Mouse (Mus musculus): Measurements from ENCODE around the gene Stx8.
A peak's percentile ranks its signal among the peaks of the same experiment; 100 is the strongest.

Gene Stx8

GRCm38 (mm10) chr11:68146456-68146851 is 180.5 kb downstream of the Stx8 start:
- no peak for DNase-seq

DNA sequence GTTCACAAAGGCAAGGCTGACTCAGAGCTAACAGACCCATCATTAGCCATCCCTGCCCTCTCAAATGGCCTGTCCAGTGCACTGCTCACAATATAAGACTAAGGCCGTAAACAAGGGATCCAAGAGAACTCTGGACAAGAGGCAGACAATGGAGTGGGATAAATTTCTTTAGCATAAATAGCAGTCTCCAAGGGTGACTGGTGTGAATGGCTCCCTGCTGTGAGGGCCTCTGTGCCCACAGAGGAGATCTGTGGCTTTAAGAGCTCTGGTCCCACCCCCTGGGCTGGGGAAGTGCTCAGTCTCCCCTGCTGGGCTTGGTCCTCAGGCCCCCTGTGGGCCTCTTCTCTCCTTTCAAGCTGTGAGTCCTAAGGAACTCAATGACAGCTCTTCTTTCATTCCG is 184.9 kb downstream of the Stx8 start:
- no peak for DNase-seq

DNA sequence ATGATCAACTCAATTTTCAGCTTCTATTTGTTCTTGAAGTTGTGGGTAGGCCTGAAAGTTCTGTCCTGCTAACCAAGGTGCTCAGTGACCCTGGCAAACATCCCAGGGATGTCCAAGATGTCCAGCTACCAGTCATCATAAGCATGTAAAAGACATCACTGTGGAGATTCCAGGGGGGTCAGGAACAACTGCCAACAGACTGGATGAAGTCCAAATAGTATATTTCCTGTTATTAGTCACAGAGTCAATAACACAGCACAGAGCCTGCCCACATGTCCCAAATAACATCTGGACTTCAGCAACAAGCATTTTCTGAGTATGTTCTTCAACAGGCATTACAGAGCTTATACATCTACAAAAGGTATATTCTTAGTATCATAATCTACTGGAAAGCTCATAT is 189.8 kb downstream of the Stx8 start:
- no peak for DNase-seq

DNA sequence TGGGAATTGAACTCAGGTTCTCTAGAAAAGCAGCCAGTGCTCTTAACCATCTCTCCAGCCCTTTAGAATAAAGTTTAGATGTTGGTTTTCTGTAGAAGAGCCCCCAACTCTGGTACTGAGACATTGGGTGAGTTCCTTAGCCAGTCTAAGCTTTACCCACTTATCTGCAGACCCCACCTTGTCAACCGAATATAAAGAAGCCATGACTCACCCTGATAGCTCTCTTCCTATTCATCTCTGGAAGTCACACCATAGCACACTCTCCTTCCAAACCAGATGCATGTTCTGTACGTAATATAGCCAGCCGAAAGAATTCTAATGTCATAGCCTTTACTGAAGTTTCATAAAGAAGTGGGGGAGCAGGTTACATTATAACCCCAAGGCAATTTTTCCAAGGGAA is 192.2 kb downstream of the Stx8 start:
- no peak for DNase-seq

GRCm38 (mm10) chr11:68159867-68160266 is 193.9 kb downstream of the Stx8 start:
- no peak for DNase-seq

GRCm38 (mm10) chr11:68164408-68164807 is 198.4 kb downstream of the Stx8 start:
- DNase-seq: no peak

- no peak for DNase-seq
Measured at GRCm38 (mm10) chr11:68168427-68168826, 202.4 kb downstream of the Stx8 start.

DNA sequence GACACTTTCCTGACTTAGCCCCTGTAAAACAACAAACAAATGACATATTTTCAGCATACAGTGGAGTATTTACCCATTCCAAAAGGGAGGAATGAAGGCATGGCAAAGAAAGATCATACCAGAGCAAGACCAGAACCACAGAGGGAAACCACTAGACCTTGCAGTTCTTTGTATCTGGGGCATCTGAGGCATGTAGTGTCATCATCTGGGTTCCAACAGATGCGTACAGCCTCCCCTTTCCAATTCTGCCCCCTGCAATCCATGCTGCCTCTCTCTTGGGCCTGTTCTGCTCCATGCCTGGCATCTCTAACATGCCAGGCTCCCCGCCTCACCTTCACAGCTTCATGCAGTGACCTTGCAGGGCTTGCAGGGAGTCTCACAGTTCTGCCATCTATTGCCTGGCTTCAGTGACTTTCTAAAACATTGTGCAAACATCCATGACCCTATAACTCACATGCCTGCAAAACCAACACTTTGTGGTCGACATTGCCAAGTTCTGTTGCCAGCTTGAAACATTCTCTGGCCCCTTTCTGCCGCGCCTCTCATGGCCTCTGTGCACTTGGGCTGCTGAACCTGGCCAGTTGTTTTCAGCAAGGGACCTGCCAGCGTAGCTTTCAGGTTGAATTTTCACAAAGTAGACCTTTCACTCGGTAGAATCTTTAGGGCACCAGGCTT is 206.1 kb downstream of the Stx8 start:
- no peak for DNase-seq

DNA sequence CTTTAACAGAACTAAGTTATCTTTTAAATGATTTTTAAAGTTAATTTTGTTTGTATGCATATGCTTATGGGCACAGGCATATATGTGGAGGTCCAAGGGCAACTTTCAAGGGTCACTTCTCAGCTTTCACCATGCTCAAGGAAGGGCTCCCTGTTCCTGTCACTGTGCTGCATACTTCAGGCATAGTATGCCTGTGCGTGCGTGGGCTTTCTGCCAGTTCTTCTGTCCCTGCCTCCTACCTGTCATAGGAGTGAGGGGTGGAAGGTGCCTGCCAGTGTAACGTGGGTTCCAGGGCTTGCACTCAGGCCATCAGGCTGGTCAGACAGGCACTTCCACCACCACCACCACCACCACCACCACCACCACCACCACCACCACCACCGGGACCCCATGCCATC is 206.7 kb downstream of the Stx8 start:
- no peak for DNase-seq

DNA sequence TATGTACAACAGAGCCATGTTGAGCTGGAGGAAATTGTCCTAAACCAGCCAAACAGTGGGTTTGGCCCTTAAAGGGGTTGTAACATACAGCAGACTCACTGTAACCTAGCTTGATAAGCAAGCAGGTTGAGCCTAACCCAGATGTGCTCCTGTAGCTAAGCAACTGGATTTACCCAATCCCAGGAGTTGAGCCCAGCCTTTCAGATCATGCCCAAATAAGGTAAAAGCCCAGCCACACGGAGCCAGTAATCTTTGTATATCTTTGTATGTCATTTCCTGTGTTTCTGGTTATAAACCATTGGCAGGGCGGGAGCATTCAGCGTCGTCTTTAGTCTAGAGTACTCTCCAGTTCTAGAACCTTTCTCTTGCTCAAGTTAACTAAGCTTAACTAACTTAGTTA is 210.6 kb downstream of the Stx8 start:
- no peak for DNase-seq

DNA sequence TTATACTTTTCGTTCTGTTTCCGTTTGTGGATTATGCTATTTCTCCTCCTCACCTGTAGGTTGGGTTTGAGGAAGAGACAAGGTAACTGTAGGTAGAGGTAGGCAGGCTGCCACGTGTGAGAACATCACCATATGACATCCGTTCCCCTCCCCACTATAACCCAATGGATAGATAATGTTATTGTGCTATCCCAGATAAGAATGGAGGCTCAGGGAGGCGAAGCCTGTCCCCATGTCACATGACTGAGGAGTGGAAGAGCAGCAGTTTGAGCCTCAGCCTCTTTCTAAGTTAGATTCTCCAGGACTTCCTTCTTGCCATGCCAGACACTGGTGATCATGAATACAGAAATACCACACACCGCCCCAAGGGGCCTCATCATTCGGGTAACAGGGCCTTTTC is 211.4 kb downstream of the Stx8 start:
- DNase-seq: no peak

GRCm38 (mm10) chr11:68185647-68186046 is 219.7 kb downstream of the Stx8 start:
- DNase-seq: no peak

- DNase-seq: no peak
Measured at GRCm38 (mm10) chr11:68187242-68187641, 221.2 kb downstream of the Stx8 start.

DNA sequence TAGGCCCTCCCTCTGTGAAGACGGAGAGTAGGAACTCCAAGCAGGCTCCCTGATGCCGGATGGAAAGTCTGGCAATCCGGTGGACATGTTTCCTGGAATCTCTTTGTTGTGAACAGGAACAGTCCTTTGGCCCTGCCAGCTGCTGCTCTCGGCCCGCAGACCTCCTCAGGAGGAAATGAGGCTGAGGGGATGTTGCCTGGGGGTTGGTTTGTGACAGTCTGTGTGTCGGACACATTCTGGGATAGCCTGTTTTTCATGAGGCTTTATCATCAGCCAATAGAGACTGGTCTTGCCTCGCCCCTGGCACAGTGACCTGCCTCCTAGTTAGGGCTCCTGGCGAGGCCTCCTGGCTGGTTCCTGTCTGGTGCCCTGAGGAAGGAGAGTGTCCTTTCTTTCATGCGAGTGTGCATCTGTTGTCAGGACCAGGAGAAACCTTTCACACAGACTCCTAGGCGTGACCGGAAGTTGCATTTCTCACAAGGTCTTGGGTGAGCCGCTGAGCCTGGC is 222.8 kb downstream of the Stx8 start:
- no peak for DNase-seq

- peak in 1 of 2 experiments; percentile 16 for DNase-seq
Measured at GRCm38 (mm10) chr11:68190849-68191248, 224.9 kb downstream of the Stx8 start.

DNA sequence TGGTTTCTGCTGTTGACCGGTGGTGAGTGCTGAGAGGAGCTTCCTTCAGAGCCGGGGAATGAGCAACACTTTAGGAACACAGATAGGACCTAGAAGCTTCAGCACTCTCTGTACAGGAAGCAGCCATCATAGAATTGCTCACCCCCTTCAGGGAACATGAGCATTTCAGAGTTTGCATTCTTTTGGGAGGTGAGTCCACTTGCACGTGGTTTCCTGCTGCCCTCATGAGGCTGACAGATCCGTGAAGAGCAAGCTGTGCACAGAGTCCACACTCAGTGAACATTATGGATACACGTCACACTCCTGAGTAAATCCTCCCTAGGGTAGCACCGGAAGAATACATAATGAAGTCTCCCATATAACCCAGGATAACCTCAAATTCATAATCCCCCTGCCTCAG is 229.2 kb downstream of the Stx8 start:
- DNase-seq: no peak

DNA sequence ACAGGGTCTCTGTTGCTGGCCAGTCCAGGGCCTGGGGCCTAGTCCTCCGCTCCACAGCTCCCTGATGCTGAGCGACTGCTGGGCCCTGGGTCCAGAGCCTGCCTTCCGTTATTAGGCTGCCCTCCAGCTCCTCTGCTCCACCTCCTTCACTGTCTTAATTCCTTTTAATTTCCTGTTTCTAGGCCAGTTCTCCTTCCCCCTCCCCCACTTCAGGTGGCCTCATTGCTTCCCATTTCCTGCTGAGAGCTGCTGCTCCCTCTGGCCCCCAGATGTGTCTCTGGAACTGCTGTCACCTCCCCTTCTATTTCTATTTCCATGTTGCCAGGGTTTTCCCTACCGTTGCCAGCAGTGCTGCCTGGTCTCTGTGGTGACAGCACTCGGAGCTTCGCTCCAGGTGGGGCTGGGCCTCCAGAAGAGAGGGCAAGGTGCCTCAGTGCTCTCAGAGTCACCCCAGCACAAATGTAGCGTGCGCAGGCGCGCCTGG is 229.7 kb downstream of the Stx8 start:
- DNase-seq: peak in 1 of 2 experiments; percentile 73

GRCm38 (mm10) chr11:68196566-68196965 is 230.6 kb downstream of the Stx8 start:
- DNase-seq: no peak

GRCm38 (mm10) chr11:68197471-68197870 is 231.5 kb downstream of the Stx8 start:
- DNase-seq: no peak

DNA sequence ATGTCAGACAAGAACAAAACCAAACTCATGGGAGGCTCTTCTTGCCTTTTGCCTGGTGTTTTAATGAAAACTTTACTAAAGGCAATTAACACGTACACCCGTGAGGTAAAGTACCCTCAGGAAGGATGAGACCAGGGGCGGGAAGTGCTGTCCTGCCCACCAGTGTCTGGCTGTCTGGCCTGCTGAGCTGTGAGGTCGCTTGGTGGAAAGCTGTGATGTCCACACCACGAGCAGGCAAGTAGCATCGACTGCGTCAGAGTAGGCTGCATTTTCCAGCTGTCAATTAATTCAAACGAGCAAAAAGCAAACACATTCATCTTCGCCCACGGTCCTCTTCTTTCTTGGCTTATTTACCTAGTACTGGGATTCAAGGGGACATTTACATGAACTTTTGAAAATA is 232.7 kb downstream of the Stx8 start:
- peak in 1 of 2 experiments; percentile 59 for DNase-seq

GRCm38 (mm10) chr11:68199103-68199502 is 233.1 kb downstream of the Stx8 start:
- DNase-seq: peak; percentile 81 to 91

DNA sequence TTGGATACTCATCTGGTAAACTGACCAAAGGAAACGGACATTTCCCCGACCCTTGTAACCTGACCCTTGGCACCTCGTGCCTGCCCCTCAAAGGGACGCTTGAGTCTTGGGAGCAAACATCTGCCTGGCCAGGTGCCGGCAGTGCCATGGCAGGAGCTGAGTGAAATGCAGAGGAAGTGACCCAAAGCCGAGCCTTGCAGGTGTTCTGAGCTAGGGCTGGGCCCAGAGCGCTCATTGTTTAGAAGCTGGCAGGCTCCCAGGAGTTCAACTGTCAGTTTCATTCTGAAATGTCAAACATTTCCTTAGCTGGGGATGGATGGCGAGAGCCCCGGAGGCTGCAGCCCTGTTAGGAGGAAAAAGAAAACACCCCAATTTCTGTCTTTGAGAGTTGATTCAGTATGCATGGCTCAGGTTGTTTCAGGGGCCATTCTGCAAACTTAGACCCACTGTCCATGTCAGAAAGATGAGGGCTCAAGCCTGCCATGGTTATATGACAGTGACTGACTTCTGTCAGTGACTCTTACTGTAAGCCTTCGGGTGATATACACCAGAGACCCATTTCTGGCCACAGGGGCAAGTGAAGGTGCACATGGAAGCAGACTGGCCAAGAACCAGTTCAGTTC is 233.9 kb downstream of the Stx8 start:
- DNase-seq: peak; percentile 83 to 92

DNA sequence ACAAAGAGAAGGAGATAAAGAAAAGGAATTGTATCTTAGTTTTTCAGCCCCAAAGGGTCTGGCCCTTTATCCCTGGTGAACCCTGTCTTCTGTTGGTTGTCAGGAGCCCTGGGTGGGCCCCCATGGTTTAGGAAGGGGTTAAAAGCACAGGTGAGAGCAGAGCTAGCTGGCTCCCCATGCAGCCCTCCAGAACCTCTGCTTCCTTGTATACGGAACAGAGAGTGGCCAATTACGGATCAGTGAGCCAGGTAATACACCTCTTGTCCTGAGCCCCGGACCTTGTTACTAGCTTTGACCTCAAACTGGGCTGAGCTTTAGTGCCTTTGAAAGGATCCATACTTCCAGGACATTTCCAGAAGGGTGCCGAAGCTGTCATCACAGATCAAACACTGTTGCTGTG is 234.5 kb downstream of the Stx8 start:
- peak in 1 of 2 experiments; percentile 60 for DNase-seq

- DNase-seq: peak in 1 of 2 experiments; percentile 63
Measured at GRCm38 (mm10) chr11:68201063-68201462, 235.1 kb downstream of the Stx8 start.
